Mouse (Mus musculus): ENCODE measurements around the gene Mylk4. TPM values are rescaled to one million over a fixed set of nuclear protein-coding genes. Genes with fewer than 3 reads are reported as not detected.

Mylk4 gene
- polyA plus RNA-seq, 1 experiment from 2014 or later: 0.01 TPM

DNA sequence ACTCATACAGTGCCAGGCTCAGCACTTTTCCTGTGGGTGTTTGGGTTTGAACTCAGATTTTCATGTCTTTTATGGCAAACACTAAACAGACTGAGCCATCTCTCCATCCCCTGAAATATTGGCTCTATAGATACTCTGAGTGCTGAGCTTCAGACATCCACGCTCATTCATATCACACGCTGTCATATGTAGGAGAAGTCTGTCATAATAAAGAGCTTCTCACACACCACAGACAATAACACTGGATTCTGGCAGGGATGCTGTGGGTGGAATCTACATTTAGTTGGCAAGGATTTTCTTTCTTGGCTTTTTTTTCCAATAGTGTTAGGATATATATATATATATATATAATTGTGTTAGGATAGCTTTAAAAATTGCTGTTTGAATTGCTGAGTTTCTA, 126.2 kb downstream of the Mylk4 start:
- H3K27me3 ChIP-seq: no peaks in the 10 kb centered on the region
- in situ Hi-C loops (cut with MboI; ENCODE audit: low pct_unique_long_range_greater_than_20kb): no loop called here
- no peak for DNase-seq (ENCODE audit: low read depth, low spot score)
- POLR2A ChIA-PET: no interaction called here
- TF ChIP-seq CTCF (IDR thresholded peaks at IDR 0.05): no peak
- CTCF ChIA-PET: interaction anchor here (1.4 kb wide), 1 partner anchor 160 kb away, joined by 3 read pairs; no protein-coding TSS in a partner anchor
- no peak for ATAC-seq

Other genes with a start within 250 kb of the Mylk4 start
- 55.2 TPM for gene Wrnip1, start 18.1 kb upstream of the Mylk4 start, polyA plus RNA-seq (2021)
- not detected for gene D930007J09Rik, start 18.9 kb upstream of the Mylk4 start, polyA plus RNA-seq (2021)
- gene Serpinb1a, start 67.2 kb upstream of the Mylk4 start, polyA plus RNA-seq (2021): 2.9 TPM
- gene Serpinb1c, start 114.3 kb upstream of the Mylk4 start, polyA plus RNA-seq (2021): 0.69 TPM
- 91.5 TPM for gene Serpinb6b, start 181.3 kb upstream of the Mylk4 start, polyA plus RNA-seq (2021)
- gene Serpinb9, start 219.3 kb upstream of the Mylk4 start, polyA plus RNA-seq (2021): 69.0 TPM
- gene Serpinb9b, start 243.5 kb upstream of the Mylk4 start, polyA plus RNA-seq (2021): 8.2 TPM